Mouse (Mus musculus) gastrocnemius, postnatal 14 days (tissue): ENCODE data around the gene Ccdc173. TPM values are rescaled to one million over a fixed set of nuclear protein-coding genes. Genes with fewer than 3 reads are reported as not detected.
A peak's percentile ranks its signal among the peaks of the same experiment; 100 is the strongest.

Source experiments
- DNase-seq: peaks from one replicate; pipeline ENCODE4 v3.0.0; 2021; ENCODE audit warnings: mixed read lengths
- intact Hi-C: fragments of 180-260 bp; cut with DNase I; formaldehyde crosslinking; loops from one replicate; pipeline ENCODE4 v1.15.1; 2025; ENCODE audit warnings: low total_unique reads
- total RNA-seq, 2 experiments: library from RNA; stranded (reverse); gene quantifications; 2 replicates each; pipeline ENCODE4 v1.2.3; 2021

Gene Ccdc173
- total RNA-seq, 2 experiments from 2014 or later: 0.29 to 0.40 TPM

GRCm38 (mm10) chr2:69802911-69803312 is 13.5 kb upstream of the Ccdc173 start:
- intact Hi-C loops: no loop called here
- peak; percentile 71 for DNase-seq

GRCm38 (mm10) chr2:69790722-69791121 is 1.3 kb upstream of the Ccdc173 start:
- DNase-seq: no peak
- intact Hi-C loops: no loop called here

GRCm38 (mm10) chr2:69790285-69790684 is 910 bp upstream of the Ccdc173 start:
- peak; percentile 79 for DNase-seq
- intact Hi-C loops: no loop called here

DNA sequence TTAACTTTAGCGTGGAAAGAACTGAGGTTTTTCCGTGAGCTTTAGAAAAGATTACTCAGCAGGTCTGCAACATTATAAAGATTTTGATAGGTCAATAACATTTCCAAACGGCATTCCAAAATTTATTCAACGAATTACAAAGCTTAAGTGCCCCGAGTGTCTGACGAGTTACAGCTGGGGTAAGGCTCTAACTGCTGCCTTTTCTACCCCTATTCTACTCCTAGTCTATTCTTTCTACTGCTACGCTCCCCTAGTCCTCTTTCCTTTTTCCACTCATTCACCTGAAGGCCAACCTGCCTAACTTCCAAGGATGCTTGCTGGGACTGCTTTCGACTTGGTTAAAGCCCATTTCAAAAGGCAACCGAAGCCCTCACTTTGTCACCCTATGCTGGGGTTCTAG is 401 bp downstream of the Ccdc173 start:
- DNase-seq: no peak
- intact Hi-C loops: loop anchor here (10.0 kb wide), 1 partner anchor 154 kb away; no protein-coding TSS in a partner anchor

DNA sequence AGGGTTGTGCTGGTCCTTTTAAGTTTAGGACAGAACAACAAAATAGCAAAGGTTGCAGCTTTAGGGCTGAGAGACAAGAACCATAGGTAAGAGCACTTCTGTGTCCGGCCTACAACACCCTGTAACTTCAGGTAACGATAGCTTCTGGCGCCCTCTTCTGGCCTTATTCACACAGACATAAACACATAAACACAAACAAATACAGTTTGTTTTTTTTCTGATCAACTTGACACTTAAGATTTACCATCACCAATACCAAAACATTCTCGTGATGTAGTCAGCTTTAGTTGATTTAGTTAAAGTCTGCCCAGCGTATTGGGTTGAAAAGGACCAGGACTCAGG is 10.6 kb downstream of the Ccdc173 start:
- DNase-seq: no peak

GRCm38 (mm10) chr2:69777985-69778835 is 11.2 kb downstream of the Ccdc173 start:
- DNase-seq: no peak
- intact Hi-C loops: no loop called here

More for the DNA sequence above, 10.6 kb downstream of the Ccdc173 start:
- intact Hi-C loops: no loop called here

GRCm38 (mm10) chr2:69773331-69773730 is 16.0 kb downstream of the Ccdc173 start:
- intact Hi-C loops: no loop called here
- no peak for DNase-seq

GRCm38 (mm10) chr2:69764716-69765115 is 24.7 kb downstream of the Ccdc173 start:
- intact Hi-C loops: no loop called here
- DNase-seq: no peak

DNA sequence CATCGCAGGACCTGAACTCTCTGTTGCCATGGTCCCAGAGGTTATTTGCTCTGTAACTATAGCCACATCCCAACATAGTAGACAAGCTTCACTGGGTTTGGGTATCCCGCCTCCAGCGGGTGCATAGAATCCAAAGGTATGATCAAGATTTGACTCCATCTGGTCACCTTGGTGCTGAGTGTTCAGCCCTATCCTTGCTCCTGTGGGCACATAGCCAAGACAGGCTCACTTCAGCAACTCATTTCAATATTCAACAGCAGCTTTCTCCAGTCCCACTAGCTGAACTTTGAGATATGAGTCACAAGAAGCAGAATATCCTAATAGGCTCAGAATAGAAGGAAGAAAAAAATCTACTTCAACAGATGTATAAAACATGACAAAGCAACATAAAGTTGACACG is 26.0 kb downstream of the Ccdc173 start:
- intact Hi-C loops: no loop called here

GRCm38 (mm10) chr2:69760980-69761379 is 28.4 kb downstream of the Ccdc173 start:
- intact Hi-C loops: no loop called here
- no peak for DNase-seq

More for the DNA sequence above, 26.0 kb downstream of the Ccdc173 start:
- no peak for DNase-seq

DNA sequence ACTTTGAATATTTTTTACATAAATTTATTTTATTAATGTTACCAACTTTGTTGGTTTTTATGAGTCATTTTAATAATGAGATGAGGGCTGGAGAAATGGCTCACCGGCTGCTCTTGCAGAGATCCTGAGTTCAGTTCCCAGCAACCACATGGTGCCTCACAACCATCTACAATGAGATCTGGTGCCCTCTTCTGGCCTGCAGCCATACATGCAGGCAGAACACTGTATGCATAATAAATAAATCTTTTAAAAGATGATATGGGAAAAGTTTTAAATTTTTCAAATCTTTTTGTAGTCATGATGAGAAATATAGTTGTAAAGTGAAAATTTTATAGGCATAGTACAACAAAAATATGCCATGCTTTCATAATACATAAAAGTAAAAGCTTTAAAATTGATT is 44.3 kb downstream of the Ccdc173 start:
- no peak for DNase-seq
- intact Hi-C loops: no loop called here

DNA sequence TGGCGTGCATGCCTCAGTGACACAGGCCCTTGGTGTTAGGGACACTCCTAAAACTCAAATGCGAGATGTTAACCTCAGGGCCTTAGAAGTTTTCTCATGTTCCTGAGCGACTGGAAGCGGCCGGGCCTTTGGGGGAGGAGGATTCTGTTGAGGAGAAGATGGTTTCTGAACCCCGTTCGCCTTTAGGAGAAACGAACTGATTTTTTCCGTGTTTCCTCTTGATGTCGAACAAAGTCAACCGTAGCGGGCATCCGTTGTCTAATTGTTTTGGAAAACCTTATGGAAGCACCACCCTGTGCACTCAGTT is 65.9 kb downstream of the Ccdc173 start:
- DNase-seq: no peak
- intact Hi-C loops: no loop called here

- intact Hi-C loops: no loop called here
Observed at GRCm38 (mm10) chr2:69722650-69723518, 66.5 kb downstream of the Ccdc173 start.

GRCm38 (mm10) chr2:69722273-69722649 is 67.1 kb downstream of the Ccdc173 start, which contains the start of gene Ppig:
Ppig (plus strand) TSS chr2:69722545.
- no peak for DNase-seq
- intact Hi-C loops: no loop called here

More at GRCm38 (mm10) chr2:69722650-69723518, 66.5 kb downstream of the Ccdc173 start:
- peak; percentile 91 for DNase-seq

- intact Hi-C loops: no loop called here
- DNase-seq: no peak
Observed at GRCm38 (mm10) chr2:69719121-69719520, 70.3 kb downstream of the Ccdc173 start.

GRCm38 (mm10) chr2:69716483-69716882 is 72.9 kb downstream of the Ccdc173 start:
- DNase-seq: no peak
- intact Hi-C loops: no loop called here

DNA sequence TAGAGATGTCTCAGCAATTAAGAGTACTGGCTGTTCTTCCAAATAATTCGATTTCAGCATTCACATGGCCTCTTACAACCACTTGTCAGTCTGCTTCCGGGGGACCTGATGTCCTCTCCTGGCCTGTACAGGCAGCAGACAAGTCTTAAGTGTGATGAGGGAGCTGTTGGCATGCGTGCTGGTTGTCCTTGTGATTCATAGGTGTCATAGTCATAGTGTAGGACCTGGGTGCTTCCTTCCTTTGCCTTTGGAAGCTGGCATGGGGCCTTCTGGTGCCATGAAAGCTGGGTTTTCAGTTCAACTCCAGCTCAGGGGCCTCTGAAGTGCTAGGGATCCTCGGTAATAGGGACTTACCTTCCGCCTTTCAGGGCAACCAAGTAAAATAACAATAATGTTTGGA is 75.2 kb downstream of the Ccdc173 start:
- intact Hi-C loops: no loop called here
- DNase-seq: no peak

GRCm38 (mm10) chr2:69713626-69714014 is 75.8 kb downstream of the Ccdc173 start:
- intact Hi-C loops: no loop called here
- DNase-seq: no peak

- intact Hi-C loops: no loop called here
- peak; percentile 80 for DNase-seq
Observed at GRCm38 (mm10) chr2:69712981-69713625, 76.3 kb downstream of the Ccdc173 start, which contains the start of gene Fastkd1. Fastkd1 (minus strand) TSS chr2:69713516.

DNA sequence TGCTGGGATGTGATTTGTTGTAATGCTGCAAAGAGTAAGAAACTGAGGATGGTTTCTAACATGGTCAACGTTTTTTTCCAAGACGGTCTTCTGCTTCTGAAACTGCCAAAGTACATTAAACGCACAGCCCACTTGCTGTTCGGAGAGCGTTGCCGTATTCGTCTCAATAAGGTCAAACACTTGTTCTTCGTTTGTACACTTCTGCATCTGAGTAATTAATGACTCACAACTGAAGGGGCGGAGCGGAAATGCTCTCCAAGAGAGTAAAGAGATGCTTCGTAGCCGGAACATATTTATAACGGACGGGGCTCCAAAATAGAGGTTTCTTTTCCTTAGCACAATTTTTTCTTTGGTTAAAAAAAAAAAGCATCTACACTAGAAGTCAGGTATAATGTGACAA is 77.2 kb downstream of the Ccdc173 start:
- intact Hi-C loops: no loop called here

More for the DNA sequence above, 77.2 kb downstream of the Ccdc173 start:
- no peak for DNase-seq
